Mouse (Mus musculus) layer of hippocampus, postnatal 10 days (tissue): Measurements from ENCODE around the gene Shisa2. TPM values are rescaled to one million over a fixed set of nuclear protein-coding genes. Genes with fewer than 3 reads are reported as not detected.

Experiments
- total RNA-seq, 2 experiments: library from RNA; stranded (reverse); gene quantifications; 2 replicates each; pipeline ENCODE4 v1.2.3; 2021

Shisa2 gene
- total RNA-seq, 2 experiments from 2014 or later, result 4.1 to 4.3 TPM

Other genes with a start within 250 kb of the Shisa2 start
- gene Phf11c, start 229.9 kb upstream of the Shisa2 start, total RNA-seq, result under 1 TPM; 0.55 to 0.60 TPM
- 1 to 10 TPM; 5.6 to 6.3 TPM for gene Setdb2, start 184.4 kb upstream of the Shisa2 start, total RNA-seq
- 10 to 100 TPM; 17.3 to 25.8 TPM for gene Cab39l, start 184.3 kb upstream of the Shisa2 start, total RNA-seq
- gene Cdadc1, start 27.3 kb upstream of the Shisa2 start, total RNA-seq, result 10 to 100 TPM; 42.0 to 49.1 TPM